ENCODE assay signal across 8 mouse cellular contexts in genomic region chr11:23271770-23272724, GRCm38 (mm10). TPM values are rescaled to one million over a fixed set of nuclear protein-coding genes. Genes with fewer than 3 reads are reported as not detected.
A peak's percentile ranks its signal among the peaks of the same experiment; 100 is the strongest.
DNase-seq lines count a peak whose midpoint lies in the region; ATAC-seq and TF ChIP-seq lines count a peak whose summit lies in the region.
"Had no signal": no experiment of that assay in that cellular context is flagged by ENCODE, and none has a peak within 500 bp of the region (broad histone marks: within the 10 kb centered on the region; RNA-seq: fewer than 3 reads in every experiment).

No protein-coding gene starts in this region.

- H3K27me3 ChIP-seq in heart, postnatal 0 days (ENCODE audit: control insufficient read depth, insufficient read depth, low read length), result no peaks in the 10 kb centered on the region
- H3K27me3 ChIP-seq: lung, embryonic 15.5 days had no signal

- H3K4me1 ChIP-seq in heart, postnatal 0 days (ENCODE audit: control insufficient read depth, insufficient read depth), result no peaks in the 10 kb centered on the region
- H3K4me1 ChIP-seq: lung, embryonic 15.5 days had no signal

- H3K4me2 ChIP-seq in heart, postnatal 0 days (ENCODE audit: low read depth, low read length), result no peak overlapping the region
- H3K4me2 ChIP-seq: lung, embryonic 15.5 days had no signal

- WGBS in heart, postnatal 0 days, result 71% methylated on average over 4 of the region's 4 CpGs

- peaks cover 74% of the 10 kb centered on the region for H3K36me3 ChIP-seq in heart, postnatal 0 days (replicated peaks; ENCODE audit: control insufficient read depth, insufficient read depth, low read length)

- DNase-seq in left cerebral cortex, postnatal 10 days (ENCODE audit: extremely low spot score in 1 of 2, low spot score in 2 of 2), result peak; percentile 24 to 39
- no peak for DNase-seq in left cerebral cortex, postnatal 4 days
- DNase-seq in ES-CJ7 (ENCODE audit: low read depth, low spot score), result peak; percentile 63
- DNase-seq in brain, adult 2 months (ENCODE audit: low read depth, low spot score), result peak; percentile 87
- peak; percentile 75 for DNase-seq in heart, postnatal 0 days (ENCODE audit: low spot score)
- peak; percentile 64 for DNase-seq in lung, postnatal 25 days (ENCODE audit: low spot score)
- no peak for DNase-seq in adrenal gland, postnatal 4 days (ENCODE audit: low spot score in 2 of 2)

- TF ChIP-seq EP300 in heart, postnatal 0 days (IDR thresholded peaks at IDR 0.05; ENCODE audit: low read depth), result no peak

- H3K9ac ChIP-seq in heart, postnatal 0 days (replicated peaks; ENCODE audit: low read depth, low read length), result no peak overlapping the region
- H3K9ac ChIP-seq: lung, embryonic 15.5 days had no signal

- no peak overlapping the region for H3K4me3 ChIP-seq in heart, postnatal 0 days (ENCODE audit: low read depth, low read length)
- H3K4me3 ChIP-seq: lung, embryonic 15.5 days had no signal

- TF ChIP-seq CTCF in heart, postnatal 0 days (IDR thresholded peaks at IDR 0.05; ENCODE audit: low read depth), result peak; percentile 68

- intact Hi-C loops in left cerebral cortex, postnatal 10 days (cut with DNase I), result loop anchor here (5.0 kb wide), 4 partner anchors 125 to 640 kb away; partner anchors contain the start of genes Cct4 and Fam161a
- intact Hi-C loops in left cerebral cortex, postnatal 4 days (cut with DNase I), result loop anchor here (5.0 to 10.0 kb wide), 2 partner anchors 265 to 637 kb away; partner anchors contain the start of gene Fam161a

- no peak overlapping the region for H3K27ac ChIP-seq in heart, postnatal 0 days (ENCODE audit: low read depth)
- H3K27ac ChIP-seq: lung, embryonic 15.5 days had no signal

- 0 out of 2 replicates have a peak, but pooled peaks have one; percentile 27 for ATAC-seq in heart, postnatal 0 days (ENCODE audit: insufficient read depth, low read depth)

- no peaks in the 10 kb centered on the region for H3K9me3 ChIP-seq in heart, postnatal 0 days (replicated peaks; ENCODE audit: control insufficient read depth, low read length)
- H3K9me3 ChIP-seq: lung, embryonic 15.5 days had no signal

RNA-seq across cellular contexts. Expression of gene Xpo1, which starts 16.2 kb away (rescaled TPM):
- 10 to 100 TPM; 79.3 to 82.3 TPM for total RNA-seq in left cerebral cortex, postnatal 10 days (2021)
- 100 to 1,000 TPM; 122 to 123 TPM for total RNA-seq in left cerebral cortex, postnatal 4 days (2021)
- total RNA-seq in heart, postnatal 0 days (2014; rRNA removed; ENCODE audit: low replicate concordance), result 33.4 and 38.4 TPM in 2 replicates
- polyA plus RNA-seq in heart, postnatal 0 days (2015; fragmentation: Nextera tagmentation; extraction: Ambion mirVana), result 19.1 and 21.2 TPM in 2 replicates
- total RNA-seq in adrenal gland, postnatal 4 days (2021), result 10 to 100 TPM; 80.7 to 96.7 TPM

RNA-seq across cellular contexts. Expression of gene Usp34, which starts 34.6 kb away (rescaled TPM):
- total RNA-seq in left cerebral cortex, postnatal 10 days (2021), result 100 to 1,000 TPM; 125 to 127 TPM
- 100 to 1,000 TPM; 138 to 139 TPM for total RNA-seq in left cerebral cortex, postnatal 4 days (2021)
- total RNA-seq in heart, postnatal 0 days (2014; rRNA removed; ENCODE audit: low replicate concordance), result 37.1 and 42.7 TPM in 2 replicates
- 9.2 and 11.4 TPM in 2 replicates for polyA plus RNA-seq in heart, postnatal 0 days (2015; fragmentation: Nextera tagmentation; extraction: Ambion mirVana)
- total RNA-seq in adrenal gland, postnatal 4 days (2021), result 10 to 100 TPM; 59.1 to 72.1 TPM

Comparison
In these comparisons a context has a peak if more than half of its experiments do, and no peak if none do; other contexts are left out.
1. DNase-seq: peak in left cerebral cortex, postnatal 10 days (2 of 2), ES-CJ7 (single experiment), brain, adult 2 months (single experiment), heart, postnatal 0 days (single experiment) and lung, postnatal 25 days (single experiment); none in left cerebral cortex, postnatal 4 days (single experiment) and adrenal gland, postnatal 4 days (0 of 2).